Mouse (Mus musculus): ENCODE results near the gene Gnb2. TPM values are rescaled to one million over a fixed set of nuclear protein-coding genes. Genes with fewer than 3 reads are reported as not detected.

Gnb2 gene
- total and polyA plus RNA-seq, 3 experiments: 548 to 550 TPM; not detected in 1

DNA sequence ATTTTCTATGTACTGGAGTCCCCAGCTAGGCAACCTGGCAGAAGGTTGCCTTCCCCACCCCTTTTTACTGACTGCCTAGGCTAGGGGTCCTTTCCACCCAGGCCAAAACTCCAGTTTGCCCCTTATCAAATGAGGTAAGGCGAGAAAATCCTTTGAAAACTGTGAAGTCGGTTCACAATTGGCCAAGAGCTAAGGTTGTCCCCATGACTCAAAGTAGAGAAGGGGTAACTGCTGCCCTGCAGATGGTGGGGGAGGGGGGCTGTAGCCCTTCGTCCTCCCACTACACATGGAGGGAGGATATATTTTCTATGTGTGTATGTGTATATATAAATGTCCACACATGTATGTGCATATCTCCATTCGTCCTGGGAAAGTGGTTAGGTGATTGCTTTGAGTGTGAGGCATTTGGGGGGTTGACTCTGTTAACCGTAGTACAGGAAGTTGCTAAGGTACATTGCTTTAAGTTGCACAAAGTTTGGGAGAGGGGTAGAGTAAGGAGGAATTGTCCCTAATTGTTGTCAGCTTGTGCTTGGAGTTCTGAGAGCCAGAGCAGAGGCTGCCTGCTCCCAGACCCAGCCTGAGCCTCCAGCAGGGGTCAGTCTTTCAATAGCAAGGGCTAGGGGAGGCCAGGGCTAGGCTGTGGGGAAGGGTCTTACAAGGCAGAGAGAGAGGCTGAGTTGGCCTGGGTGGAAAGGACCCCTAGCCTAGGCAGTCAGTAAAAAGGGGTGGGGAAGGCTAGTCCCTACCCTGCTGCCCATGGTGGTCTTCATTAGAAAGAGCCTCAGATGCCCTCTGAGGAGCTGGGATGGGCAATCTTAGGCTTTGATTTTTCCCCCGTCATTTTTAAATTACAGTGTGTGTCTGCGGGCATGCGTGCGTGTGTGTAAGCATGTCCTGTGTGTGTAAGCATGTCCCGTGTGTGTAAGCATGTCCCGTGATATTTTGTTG lies 20.2 kb downstream of the Gnb2 start:
- TF ChIP-seq SMC3 (IDR thresholded peaks at IDR 0.05; ENCODE audit: low read depth, low read length) (peak; percentile 54), CTCF (IDR thresholded peaks at IDR 0.05 in 2 of 3, conservative IDR thresholded peaks at IDR 0.05 in 1 of 3; ENCODE audit: control insufficient read depth in 1 of 3, insufficient read depth in 1 of 3, low read depth in 2 of 3, low read length in 3 of 3, poor library complexity in 1 of 3, severe bottlenecking in 1 of 3) (peak; percentile 49 to 77 (median 63)), MYB (IDR thresholded peaks at IDR 0.05; ENCODE audit: low read depth, low read length) (no peak), POLR2AphosphoS2 (IDR thresholded peaks at IDR 0.05; ENCODE audit: low read length) (no peak), RAD21 (IDR thresholded peaks at IDR 0.05; ENCODE audit: low read depth, low read length) (peak; percentile 33)
- Histone ChIP-seq H3K9me3 (replicated peaks; ENCODE audit: insufficient read depth, low read length) (no peaks in the 10 kb centered on the region), H3K27ac (ENCODE audit: control insufficient read depth, low read depth, low read length) (no peak overlapping the region), H3K4me3 (ENCODE audit: control insufficient read depth in 1 of 2, insufficient read depth in 1 of 2, low read depth in 2 of 2, low read length in 2 of 2) (no peak overlapping the region), H3K4me1 (ENCODE audit: control insufficient read depth in 1 of 2, insufficient read depth in 2 of 2, low read length in 2 of 2) (peaks cover 2 to 16% of the 10 kb centered on the region in 2 experiments), H3K27me3 (ENCODE audit: control insufficient read depth in 1 of 2, insufficient read depth in 2 of 2, low read length in 2 of 2) (no peaks in the 10 kb centered on the region), H3K79me2 (ENCODE audit: control insufficient read depth, insufficient read depth, low read length, poor library complexity) (peaks cover 48% of the 10 kb centered on the region), H3K36me3 (ENCODE audit: control insufficient read depth in 1 of 2, insufficient read depth in 2 of 2, low read length in 2 of 2) (peaks cover 0 to 7% of the 10 kb centered on the region in 2 experiments; a peak in 2 of 4 replicates), H3K9ac (ENCODE audit: control insufficient read depth, low read depth, low read length, poor library complexity, severe bottlenecking) (no peak overlapping the region)
- DNase-seq (ENCODE audit: low read depth, low spot score): no peak

DNA sequence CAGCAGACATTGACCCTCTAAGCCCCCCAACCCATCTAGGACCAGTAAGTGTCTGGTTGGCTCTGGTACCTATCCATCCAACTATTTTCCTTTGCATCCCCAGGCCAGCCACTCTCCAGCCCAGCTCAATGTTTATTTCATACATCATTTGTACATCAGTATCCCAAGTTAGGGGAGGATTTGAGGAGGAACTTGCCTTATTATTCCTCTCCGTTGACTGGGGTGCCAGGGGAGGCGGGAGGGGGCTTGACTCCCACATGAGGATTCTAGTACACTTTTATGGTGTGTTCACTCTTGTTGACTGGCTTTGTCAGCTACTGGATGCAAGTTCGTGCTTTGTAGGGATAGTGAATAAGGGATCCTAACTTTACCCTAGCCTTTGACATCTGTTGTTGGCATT lies 21.6 kb downstream of the Gnb2 start:
- Histone ChIP-seq H3K36me3 (ENCODE audit: control insufficient read depth in 1 of 2, insufficient read depth in 2 of 2, low read length in 2 of 2) (peaks cover 0 to 16% of the 10 kb centered on the region in 2 experiments; a peak in 2 of 4 replicates), H3K9ac (ENCODE audit: control insufficient read depth, low read depth, low read length, poor library complexity, severe bottlenecking) (peak overlapping the region; percentile 96), H3K79me2 (ENCODE audit: control insufficient read depth, insufficient read depth, low read length, poor library complexity) (peaks cover 48% of the 10 kb centered on the region)

More for the DNA sequence above, 21.6 kb downstream of the Gnb2 start:
- Histone ChIP-seq H3K27me3 (ENCODE audit: control insufficient read depth in 1 of 2, insufficient read depth in 2 of 2, low read length in 2 of 2) (no peaks in the 10 kb centered on the region), H3K9me3 (replicated peaks; ENCODE audit: insufficient read depth, low read length) (no peaks in the 10 kb centered on the region), H3K4me1 (ENCODE audit: control insufficient read depth in 1 of 2, insufficient read depth in 2 of 2, low read length in 2 of 2) (peaks cover 4 to 19% of the 10 kb centered on the region in 2 experiments), H3K27ac (ENCODE audit: control insufficient read depth, low read depth, low read length) (no peak overlapping the region), H3K4me3 (ENCODE audit: control insufficient read depth in 1 of 2, insufficient read depth in 1 of 2, low read depth in 2 of 2, low read length in 2 of 2) (peak overlapping the region; percentile 67 to 88)
- no peak for DNase-seq (ENCODE audit: low read depth, low spot score)
- no peak for TF ChIP-seq TAL1 (IDR thresholded peaks at IDR 0.05; ENCODE audit: low read length)
- no peak for TF ChIP-seq E2F4 (IDR thresholded peaks at IDR 0.05; ENCODE audit: borderline replicate concordance, low read depth, low read length)
- no peak for TF ChIP-seq MEF2A (IDR thresholded peaks at IDR 0.05; ENCODE audit: extremely low read depth, insufficient replicate concordance, low read depth, low read length, poor library complexity, severe bottlenecking)
- no peak for TF ChIP-seq CHD1 (IDR thresholded peaks at IDR 0.05; ENCODE audit: low read depth, low read length)
- no peak for TF ChIP-seq ZMIZ1 (IDR thresholded peaks at IDR 0.05; ENCODE audit: low read depth, low read length)
- no peak for TF ChIP-seq ZC3H11A (IDR thresholded peaks at IDR 0.05; ENCODE audit: low read depth, low read length)
- TF ChIP-seq MYC (IDR thresholded peaks at IDR 0.05; ENCODE audit: low read depth, low read length): no peak
- TF ChIP-seq MAZ (IDR thresholded peaks at IDR 0.05; ENCODE audit: low read depth, low read length): no peak
- TF ChIP-seq ZKSCAN1 (IDR thresholded peaks at IDR 0.05; ENCODE audit: low read depth, low read length): no peak
- TF ChIP-seq NELFE (IDR thresholded peaks at IDR 0.05; ENCODE audit: low read depth, low read length): no peak
- no peak for TF ChIP-seq ETS1 (IDR thresholded peaks at IDR 0.05; ENCODE audit: low read depth, low read length)
- no peak for TF ChIP-seq MXI1 (IDR thresholded peaks at IDR 0.05; ENCODE audit: low read depth, low read length)
- TF ChIP-seq POLR2A (IDR thresholded peaks at IDR 0.05; ENCODE audit: control insufficient read depth in 1 of 2, insufficient read depth in 1 of 2, low read depth in 1 of 2, low read length in 2 of 2, poor library complexity in 1 of 2): no peak
- TF ChIP-seq CHD2 (IDR thresholded peaks at IDR 0.05; ENCODE audit: low read length): no peak
- TF ChIP-seq GATA1 (IDR thresholded peaks at IDR 0.05; ENCODE audit: low read depth, low read length): no peak
- TF ChIP-seq NRF1 (IDR thresholded peaks at IDR 0.05; ENCODE audit: insufficient read depth, low read depth, low read length, poor library complexity, severe bottlenecking): no peak
- TF ChIP-seq MAX (IDR thresholded peaks at IDR 0.05; ENCODE audit: low read length): no peak
- TF ChIP-seq GABPA (IDR thresholded peaks at IDR 0.05; ENCODE audit: low read depth, low read length): no peak
- no peak for TF ChIP-seq UBTF (IDR thresholded peaks at IDR 0.05; ENCODE audit: borderline replicate concordance, insufficient read depth, low read depth, low read length)
- no peak for TF ChIP-seq ZNF384 (IDR thresholded peaks at IDR 0.05; ENCODE audit: low read depth, low read length)
